Mouse (Mus musculus) hindbrain, embryonic 13.5 days (tissue): ENCODE measurements around the gene Cep170b. TPM values are rescaled to one million over a fixed set of nuclear protein-coding genes. Genes with fewer than 3 reads are reported as not detected.

ENCODE experiments used
- ATAC-seq: fragments of 200-750 bp; cut with Nextera tagmentation; 2 replicates; pipeline ENCODE4 v1.8.0; 2017; ENCODE audit warnings: moderate TSS enrichment; ENCODE audit not compliant: low FRiP score
- H3K27ac ChIP-seq: fragments of 300-500 bp; sonication (generic); 2 replicates; pipeline ENCODE4 v1.5.1; 2015; ENCODE audit warnings: inconsistent platforms, mild to moderate bottlenecking, moderate library complexity
- H3K27me3 ChIP-seq: fragments of 300-500 bp; sonication (generic); 2 replicates; pipeline ENCODE4 v1.6.1; 2015; ENCODE audit warnings: mild to moderate bottlenecking, inconsistent platforms
- H3K36me3 ChIP-seq: fragments of 300-500 bp; sonication (generic); 2 replicates; pipeline ENCODE4 v1.6.1; 2015; ENCODE audit warnings: mild to moderate bottlenecking, inconsistent platforms
- H3K4me1 ChIP-seq: fragments of 300-500 bp; sonication (generic); replicated peaks from 2 replicates; pipeline ENCODE4 v1.6.1; 2015; ENCODE audit warnings: inconsistent platforms
- H3K4me2 ChIP-seq: fragments of 300-500 bp; sonication (generic); 2 replicates; pipeline ENCODE4 v1.6.1; 2015; ENCODE audit warnings: inconsistent platforms, mild to moderate bottlenecking, moderate library complexity
- H3K4me3 ChIP-seq: fragments of 300-500 bp; sonication (generic); 2 replicates; pipeline ENCODE4 v1.5.1; 2015; ENCODE audit warnings: mild to moderate bottlenecking, inconsistent platforms
- H3K9ac ChIP-seq: fragments of 300-500 bp; sonication (generic); 2 replicates; pipeline ENCODE4 v1.6.1; 2015; ENCODE audit warnings: mild to moderate bottlenecking, inconsistent platforms
- H3K9me3 ChIP-seq: fragments of 300-500 bp; sonication (generic); 2 replicates; pipeline ENCODE4 v1.6.1; 2016; ENCODE audit warnings: inconsistent platforms
- WGBS: fragments of 180-500 bp; shearing (Covaris S2); methylation state at CpG from one replicate; pipeline ENCODE4 v1.1.7; 2015; 5-methylcytosine and 5-hydroxymethylcytosine counted together
- polyA plus RNA-seq: library from polyadenylated mRNA; unstranded; fragments of >200 nt; fragmentation: Nextera tagmentation; extraction: Ambion mirVana; gene quantifications from 2 replicates; pipeline ENCODE4 v1.2.1, GENCODE M21; 2015

Gene Cep170b
- polyA plus RNA-seq: 24.2 and 24.9 TPM in 2 replicates

GRCm38 (mm10) chr12:112720216-112720615 is at the start of gene Cep170b:
Gene Cep170b, plus strand, starts transcription at chr12:112720455.
- Histone ChIP-seq H3K9me3 (no peaks in the 10 kb centered on the region), H3K4me1 (peaks cover 30% of the 10 kb centered on the region), H3K4me3 (peak within 1 kb of the TSS; percentile 88; the same call in 1 of the 2 replicates), H3K4me2 (peak within 1 kb of the TSS; percentile 83), H3K9ac (no peak within 1 kb of the TSS), H3K27ac (no peak within 1 kb of the TSS), H3K27me3 (peaks cover 29% of the 10 kb centered on the region), H3K36me3 (peaks cover 2% of the 10 kb centered on the region; the same call in 1 of the 2 replicates)
- no peak for ATAC-seq
- WGBS: 82% methylated on average over 6 of the region's 6 CpGs

- Histone ChIP-seq H3K4me3 (peak overlapping the region; percentile 97; the same call in 1 of the 2 replicates), H3K9ac (peak overlapping the region; percentile 100; the same call in 1 of the 2 replicates), H3K27ac (peak overlapping the region; percentile 96; the same call in 1 of the 2 replicates), H3K4me1 (peaks cover 90% of the 10 kb centered on the region), H3K36me3 (peaks cover 46% of the 10 kb centered on the region), H3K4me2 (peak overlapping the region; percentile 93), H3K9me3 (no peaks in the 10 kb centered on the region), H3K27me3 (no peaks in the 10 kb centered on the region)
- WGBS: 49% methylated on average over 9 of the region's 9 CpGs
- no peak for ATAC-seq
These were observed 49.4 kb upstream of the Cep170b start for GRCm38 (mm10) chr12:112670718-112671393.

GRCm38 (mm10) chr12:112671891-112672290 is 48.4 kb upstream of the Cep170b start:
- H3K4me3 ChIP-seq: peak overlapping the region; percentile 97
- no peaks in the 10 kb centered on the region for H3K27me3 ChIP-seq
- H3K9me3 ChIP-seq: no peaks in the 10 kb centered on the region
- peak overlapping the region; percentile 100 for H3K9ac ChIP-seq
- H3K4me1 ChIP-seq: peaks cover 84% of the 10 kb centered on the region
- WGBS: 85% methylated on average over 7 of the region's 7 CpGs
- H3K27ac ChIP-seq: peak overlapping the region; percentile 96
- no peak for ATAC-seq
- peak overlapping the region; percentile 93 for H3K4me2 ChIP-seq
- H3K36me3 ChIP-seq: peaks cover 43% of the 10 kb centered on the region

GRCm38 (mm10) chr12:112672744-112673575 is 47.3 kb upstream of the Cep170b start:
- ATAC-seq: peak; percentile 18
- peak overlapping the region; percentile 97 for H3K4me3 ChIP-seq
- H3K4me1 ChIP-seq: peaks cover 83% of the 10 kb centered on the region
- H3K9ac ChIP-seq: peak overlapping the region; percentile 100
- peaks cover 35% of the 10 kb centered on the region for H3K36me3 ChIP-seq
- H3K4me2 ChIP-seq: peak overlapping the region; percentile 93
- H3K9me3 ChIP-seq: no peaks in the 10 kb centered on the region
- 3% methylated on average over 21 of the region's 21 CpGs for WGBS
- H3K27ac ChIP-seq: peak overlapping the region; percentile 96
- peaks cover 10% of the 10 kb centered on the region for H3K27me3 ChIP-seq

- Histone ChIP-seq H3K9ac (peak overlapping the region; percentile 100), H3K4me1 (peaks cover 83% of the 10 kb centered on the region), H3K4me2 (peak overlapping the region; percentile 93), H3K4me3 (peak overlapping the region; percentile 97), H3K36me3 (peaks cover 28% of the 10 kb centered on the region), H3K27ac (peak overlapping the region; percentile 96), H3K27me3 (peaks cover 17% of the 10 kb centered on the region), H3K9me3 (no peaks in the 10 kb centered on the region)
- peak; percentile 0; the same call in 1 of the 2 replicates for ATAC-seq
- WGBS: 0% methylated on average over 52 of the region's 68 CpGs
These were observed 46.6 kb upstream of the Cep170b start for GRCm38 (mm10) chr12:112673576-112674091.

GRCm38 (mm10) chr12:112674132-112675011 is 45.9 kb upstream of the Cep170b start, which contains the start of gene Akt1:
Gene Akt1, minus strand, starts transcription at chr12:112674884.
- Histone ChIP-seq H3K27me3 (peaks cover 25% of the 10 kb centered on the region), H3K4me1 (peaks cover 83% of the 10 kb centered on the region), H3K4me2 (peak within 1 kb of the TSS; percentile 93), H3K27ac (peak within 1 kb of the TSS; percentile 96), H3K4me3 (peak within 1 kb of the TSS; percentile 97), H3K9ac (peak within 1 kb of the TSS; percentile 100), H3K36me3 (peaks cover 21% of the 10 kb centered on the region), H3K9me3 (no peaks in the 10 kb centered on the region)
- ATAC-seq: peak; percentile 7; the same call in 1 of the 2 replicates
- WGBS: under 1% methylated on average over 60 of the region's 70 CpGs

GRCm38 (mm10) chr12:112675245-112676035 is 44.8 kb upstream of the Cep170b start:
- Histone ChIP-seq H3K4me2 (peak overlapping the region; percentile 93), H3K4me3 (peak overlapping the region; percentile 97), H3K4me1 (peaks cover 81% of the 10 kb centered on the region), H3K9ac (peak overlapping the region; percentile 100; the same call in 1 of the 2 replicates), H3K9me3 (no peaks in the 10 kb centered on the region), H3K27ac (peak overlapping the region; percentile 96), H3K36me3 (peaks cover 10% of the 10 kb centered on the region), H3K27me3 (peaks cover 35% of the 10 kb centered on the region)
- peak; percentile 45 for ATAC-seq
- 15% methylated on average over 18 of the region's 18 CpGs for WGBS

- no peaks in the 10 kb centered on the region for H3K9me3 ChIP-seq
- no peak overlapping the region for H3K27ac ChIP-seq
- no peak overlapping the region for H3K4me3 ChIP-seq
- ATAC-seq: no peak
- WGBS: 63% methylated on average over 5 of the region's 5 CpGs
- H3K36me3 ChIP-seq: no peaks in the 10 kb centered on the region
- H3K27me3 ChIP-seq: peaks cover 49% of the 10 kb centered on the region
- H3K4me2 ChIP-seq: no peak overlapping the region
- peaks cover 71% of the 10 kb centered on the region for H3K4me1 ChIP-seq
- H3K9ac ChIP-seq: no peak overlapping the region
These were observed 43.2 kb upstream of the Cep170b start for GRCm38 (mm10) chr12:112677076-112677475.

GRCm38 (mm10) chr12:112677943-112678554 is 42.2 kb upstream of the Cep170b start:
- Histone ChIP-seq H3K27ac (0 out of 2 replicates have a peak overlapping the region, but pooled peaks have one; percentile 40), H3K27me3 (peaks cover 50% of the 10 kb centered on the region), H3K36me3 (no peaks in the 10 kb centered on the region), H3K9me3 (no peaks in the 10 kb centered on the region), H3K4me3 (peak overlapping the region; percentile 53), H3K9ac (peak overlapping the region; percentile 75), H3K4me1 (peaks cover 62% of the 10 kb centered on the region), H3K4me2 (peak overlapping the region; percentile 89)
- 19% methylated on average over 19 of the region's 19 CpGs for WGBS
- ATAC-seq: no peak

GRCm38 (mm10) chr12:112678555-112679026 is 41.7 kb upstream of the Cep170b start, which contains the start of gene Zbtb42:
Gene Zbtb42, plus strand, starts transcription at chr12:112678828.
- Histone ChIP-seq H3K9me3 (no peaks in the 10 kb centered on the region), H3K9ac (peak within 1 kb of the TSS; percentile 75), H3K4me2 (peak within 1 kb of the TSS; percentile 89), H3K36me3 (no peaks in the 10 kb centered on the region), H3K4me1 (peaks cover 65% of the 10 kb centered on the region), H3K4me3 (peak within 1 kb of the TSS; percentile 53), H3K27me3 (peaks cover 53% of the 10 kb centered on the region), H3K27ac (0 out of 2 replicates have a peak within 1 kb of the TSS, but pooled peaks have one; percentile 40)
- no peak for ATAC-seq
- WGBS: under 1% methylated on average over 44 of the region's 60 CpGs
